ENCODE assay signal across 8 mouse cellular contexts in genomic region chr2:132020991-132021541, GRCm38 (mm10). TPM values are rescaled to one million over a fixed set of nuclear protein-coding genes. Genes with fewer than 3 reads are reported as not detected.
DNase-seq lines count a peak whose midpoint lies in the region; ATAC-seq and TF ChIP-seq lines count a peak whose summit lies in the region.

No protein-coding gene starts in this region.

- H3K4me1 ChIP-seq in embryonic facial prominence, embryonic 15.5 days: peaks cover 12% of the 10 kb centered on the region; the same call in 1 of the 2 replicates
- peaks cover 26% of the 10 kb centered on the region for H3K4me1 ChIP-seq in lung, adult 2 months (ENCODE audit: control insufficient read depth, insufficient read depth, low read length)
- H3K4me1 ChIP-seq in stomach, embryonic 14.5 days (ENCODE audit: control insufficient read depth, insufficient read depth, low read length): peaks cover 2% of the 10 kb centered on the region; the same call in 1 of the 2 replicates

- H3K9me3 ChIP-seq in embryonic facial prominence, embryonic 15.5 days (replicated peaks): no peaks in the 10 kb centered on the region
- H3K9me3 ChIP-seq in stomach, embryonic 14.5 days (ENCODE audit: control insufficient read depth, low read depth, low read length): no peaks in the 10 kb centered on the region

- no peaks in the 10 kb centered on the region for H3K36me3 ChIP-seq in embryonic facial prominence, embryonic 15.5 days
- H3K36me3 ChIP-seq in stomach, embryonic 14.5 days (ENCODE audit: control insufficient read depth, insufficient read depth, low read length): no peaks in the 10 kb centered on the region

- peak overlapping the region; percentile 45 for H3K27ac ChIP-seq in embryonic facial prominence, embryonic 15.5 days (replicated peaks)
- no peak overlapping the region for H3K27ac ChIP-seq in stomach, embryonic 14.5 days (ENCODE audit: low read length)

- H3K27me3 ChIP-seq in embryonic facial prominence, embryonic 15.5 days: no peaks in the 10 kb centered on the region
- H3K27me3 ChIP-seq in stomach, embryonic 14.5 days (ENCODE audit: control insufficient read depth, insufficient read depth, low read length): no peaks in the 10 kb centered on the region

- no peak; the same call in 1 of the 2 replicates for TF ChIP-seq POLR2A in lung, adult 2 months (IDR thresholded peaks at IDR 0.05; ENCODE audit: borderline replicate concordance, extremely low read depth, low read depth, low read length)

- H3K4me3 ChIP-seq in embryonic facial prominence, embryonic 15.5 days (replicated peaks): no peak overlapping the region
- H3K4me3 ChIP-seq in lung, adult 2 months (replicated peaks; ENCODE audit: extremely low read depth, low read depth, low read length): no peak overlapping the region
- H3K4me3 ChIP-seq in stomach, embryonic 14.5 days (ENCODE audit: low read depth, low read length): no peak overlapping the region

- no peak for ATAC-seq in embryonic facial prominence, embryonic 15.5 days (ENCODE audit: insufficient number of reproducible peaks, low FRiP score, low TSS enrichment, low read depth)
- ATAC-seq in stomach, embryonic 14.5 days (ENCODE audit: insufficient number of reproducible peaks, insufficient read depth, low FRiP score, low read depth): 0 out of 2 replicates have a peak, but pooled peaks have one; percentile 29

- TF ChIP-seq CTCF in lung, adult 2 months (IDR thresholded peaks at IDR 0.05; ENCODE audit: insufficient read depth, low read length): no peak

- H3K4me2 ChIP-seq in embryonic facial prominence, embryonic 15.5 days (replicated peaks): no peak overlapping the region
- H3K4me2 ChIP-seq in stomach, embryonic 14.5 days (replicated peaks; ENCODE audit: low read depth, low read length): no peak overlapping the region

- peak; percentile 31 for DNase-seq in kidney, postnatal 10 days
- no peak for DNase-seq in kidney, postnatal 14 days
- peak; percentile 47 for DNase-seq in lung, adult 2 months
- DNase-seq in layer of hippocampus, adult 8-10 months (ENCODE audit: low spot score in 2 of 2): no peak
- DNase-seq in frontal cortex, postnatal 25 days (ENCODE audit: low spot score in 2 of 2): no peak
- DNase-seq in gastrocnemius, postnatal 10 days: no peak

- 46% methylated on average over 5 of the region's 5 CpGs for WGBS in embryonic facial prominence, embryonic 15.5 days
- WGBS in lung, adult 2 months: 30% methylated on average over 5 of the region's 5 CpGs
- WGBS in stomach, embryonic 14.5 days: 49% methylated on average over 5 of the region's 5 CpGs

- H3K9ac ChIP-seq in embryonic facial prominence, embryonic 15.5 days: no peak overlapping the region
- H3K9ac ChIP-seq in stomach, embryonic 14.5 days (replicated peaks; ENCODE audit: low read depth, low read length): no peak overlapping the region

RNA-seq across cellular contexts. Expression of gene Rassf2, which starts 9.0 kb away (rescaled TPM):
- 14.8 and 17.0 TPM in 2 replicates for polyA plus RNA-seq in embryonic facial prominence, embryonic 15.5 days (2015; fragmentation: Nextera tagmentation; extraction: Ambion mirVana)
- polyA plus RNA-seq in lung, adult 2 months (2012; rRNA removed): 26.6 and 27.1 TPM in 2 replicates
- 13.6 and 13.8 TPM in 2 replicates for polyA plus RNA-seq in stomach, embryonic 14.5 days (2014; fragmentation: Nextera tagmentation; extraction: Ambion mirVana)
- 10 to 100 TPM; 50.1 to 62.3 (median 53.7) TPM for total RNA-seq in layer of hippocampus, adult 8-10 months (2022)
- 10 to 100 TPM; 16.1 to 22.0 TPM for total RNA-seq in gastrocnemius, postnatal 10 days (2021)

Comparison
In these comparisons a context has a peak if more than half of its experiments do, and no peak if none do; other contexts are left out.
1. DNase-seq: peak in kidney, postnatal 10 days (single experiment) and lung, adult 2 months (single experiment); none in kidney, postnatal 14 days (single experiment), layer of hippocampus, adult 8-10 months (0 of 2), frontal cortex, postnatal 25 days (0 of 2) and gastrocnemius, postnatal 10 days (single experiment).